Mouse (Mus musculus): ENCODE measurements around the gene Il10rb. TPM values are rescaled to one million over a fixed set of nuclear protein-coding genes. Genes with fewer than 3 reads are reported as not detected.
A peak's percentile ranks its signal among the peaks of the same experiment; 100 is the strongest.

Il10rb gene
- total RNA-seq, 2 experiments from 2014 or later: 8.9 to 9.2 TPM

- no peak for DNase-seq
Measured at GRCm38 (mm10) chr16:91452363-91452896, 46.5 kb downstream of the Il10rb start.

DNA sequence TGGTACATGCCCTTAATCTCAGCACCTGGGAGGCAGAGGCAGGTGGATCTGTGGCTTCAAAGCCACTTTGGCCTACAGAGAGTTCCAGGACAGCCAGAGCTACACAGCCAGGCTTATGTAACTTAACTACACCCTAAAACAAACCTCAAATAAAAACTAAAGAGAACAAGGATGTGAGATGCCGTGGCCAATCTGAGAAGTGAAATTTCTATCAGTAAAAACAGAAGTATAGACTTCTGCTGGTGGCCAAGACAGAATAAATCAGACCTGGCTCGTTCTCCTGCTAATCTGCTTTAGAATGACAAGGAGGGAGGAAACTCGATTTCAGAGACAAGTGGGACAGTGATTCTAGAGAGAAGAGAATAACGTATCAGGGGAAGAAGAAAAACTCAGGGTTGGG is 49.9 kb downstream of the Il10rb start:
- no peak for DNase-seq

DNA sequence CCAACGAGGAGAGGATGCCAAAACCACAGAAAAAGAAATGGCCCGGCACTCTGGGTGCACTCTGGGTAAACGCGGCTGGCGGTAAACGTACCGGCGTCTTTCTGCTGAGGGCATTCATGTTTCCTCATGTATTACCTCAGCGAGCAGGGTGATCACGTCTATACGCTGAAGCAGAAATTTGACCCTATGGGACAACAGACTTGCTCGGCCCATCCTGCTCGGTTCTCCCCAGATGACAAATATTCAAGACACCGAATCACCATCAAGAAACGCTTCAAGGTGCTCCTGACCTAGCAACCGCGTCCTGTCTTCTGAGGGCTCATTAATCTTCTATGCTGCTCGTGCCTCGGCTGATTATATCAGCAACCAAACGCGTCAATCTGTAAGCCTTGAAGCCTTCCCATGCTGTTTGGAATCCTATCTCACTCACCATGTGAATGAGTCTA is 52.4 kb downstream of the Il10rb start:
- DNase-seq: no peak

DNA sequence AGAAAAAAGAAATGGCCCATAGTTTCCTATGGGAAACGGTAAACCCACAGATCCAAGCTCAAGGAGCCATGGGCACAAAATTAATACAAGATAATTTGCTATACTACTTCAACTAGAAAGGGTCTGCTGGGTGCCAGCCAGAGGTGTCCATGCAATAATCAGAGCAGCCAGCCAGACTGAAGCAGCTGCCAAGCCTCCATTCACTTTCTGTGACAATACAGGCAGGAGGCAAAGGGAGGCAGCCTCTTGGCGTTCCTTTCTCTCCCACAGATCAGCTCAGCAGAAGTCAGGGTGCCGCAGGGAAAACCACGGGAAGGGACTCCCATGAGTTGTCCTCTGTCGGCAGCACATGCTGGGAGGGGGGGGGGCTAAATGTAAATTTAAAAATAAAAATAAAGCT is 53.0 kb downstream of the Il10rb start:
- no peak for DNase-seq

DNA sequence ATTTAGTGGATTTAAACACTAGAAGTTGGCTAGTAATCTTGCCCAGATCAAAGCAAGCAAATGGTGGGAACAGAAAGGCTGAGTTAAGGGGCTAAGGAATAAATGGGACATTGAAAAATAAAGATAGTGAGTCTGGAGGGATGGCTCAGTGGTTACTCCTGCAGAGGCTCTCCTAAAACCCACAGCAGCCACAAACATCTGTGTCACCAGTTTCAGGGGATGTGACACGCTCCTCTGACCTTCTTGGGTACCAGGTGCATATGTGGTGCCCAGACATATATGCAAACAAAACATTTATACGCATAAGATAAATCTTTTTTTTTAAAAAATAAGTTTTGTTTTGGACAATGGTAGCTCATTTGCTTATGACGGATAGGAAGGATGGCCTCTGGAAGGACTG is 53.4 kb downstream of the Il10rb start:
- no peak for DNase-seq

- DNase-seq: no peak
Measured at GRCm38 (mm10) chr16:91459841-91460370, 53.9 kb downstream of the Il10rb start.

GRCm38 (mm10) chr16:91461066-91461638 is 55.2 kb downstream of the Il10rb start:
- no peak for DNase-seq

DNA sequence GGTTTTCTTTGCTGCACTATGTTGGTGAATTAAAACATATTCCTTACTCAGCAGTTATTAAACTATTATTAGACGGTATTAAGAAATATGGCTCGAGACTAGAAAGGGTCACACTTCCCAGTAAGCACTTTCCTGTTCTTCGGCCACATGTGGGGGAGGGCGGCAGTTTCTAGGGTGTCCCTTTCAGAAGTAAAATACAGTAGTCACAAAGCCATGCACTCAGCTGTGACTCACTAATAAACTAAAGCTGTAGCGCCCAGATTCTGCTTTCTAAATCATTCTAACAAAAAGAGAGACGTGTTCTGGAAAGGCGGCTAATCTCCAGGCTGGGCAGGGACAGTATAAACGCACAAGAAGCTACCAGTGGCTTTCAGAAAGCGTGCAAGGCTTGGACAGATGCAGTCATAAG is 55.8 kb downstream of the Il10rb start:
- no peak for DNase-seq

DNA sequence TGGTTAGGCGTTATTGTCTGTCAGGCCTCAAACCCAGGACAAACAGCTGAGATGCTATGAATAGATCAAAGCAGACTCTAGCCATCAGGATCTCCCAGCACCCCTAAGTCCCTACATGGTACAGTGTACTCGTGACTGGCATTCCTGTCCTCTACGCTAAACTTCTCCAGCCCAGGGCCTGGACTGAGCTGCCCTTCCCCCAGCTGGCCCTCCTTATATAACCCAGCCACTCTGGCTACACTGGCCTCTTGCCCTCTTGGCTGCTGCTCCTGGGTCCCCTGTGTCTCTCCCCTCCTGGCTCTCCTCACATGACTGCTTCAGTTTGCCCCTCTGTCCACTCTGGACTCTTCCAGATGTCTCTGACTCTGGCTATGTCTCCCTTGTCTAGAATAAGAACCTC is 56.7 kb downstream of the Il10rb start:
- DNase-seq: no peak

- no peak for DNase-seq
Measured at GRCm38 (mm10) chr16:91463400-91463799, 57.4 kb downstream of the Il10rb start.

DNA sequence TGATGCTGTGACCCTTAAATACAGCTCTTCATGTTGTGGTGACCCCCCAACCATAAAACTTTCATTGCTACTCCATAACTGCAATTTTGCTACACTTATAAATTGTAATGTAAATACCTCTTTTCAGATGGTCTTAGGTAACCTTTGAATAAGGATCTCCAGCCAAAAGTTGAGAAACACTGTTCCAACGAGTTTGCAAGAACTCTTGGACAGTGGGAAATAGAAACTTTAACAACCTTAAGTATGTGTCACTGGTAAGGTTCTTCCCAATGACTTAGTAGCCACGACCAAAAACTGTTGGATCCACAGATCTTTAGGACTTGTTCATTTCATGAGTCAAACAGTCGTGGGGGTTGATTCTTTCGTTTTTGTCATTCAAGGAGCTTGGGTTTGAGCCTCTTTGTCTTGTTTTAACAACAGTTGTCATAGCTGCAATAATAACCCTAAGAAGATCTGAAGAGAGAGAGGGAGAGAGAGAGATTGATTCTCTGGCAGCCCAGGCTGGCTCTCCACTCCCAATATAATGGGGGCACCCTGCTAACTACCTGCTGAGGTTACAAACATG is 58.0 kb downstream of the Il10rb start:
- DNase-seq: no peak

DNA sequence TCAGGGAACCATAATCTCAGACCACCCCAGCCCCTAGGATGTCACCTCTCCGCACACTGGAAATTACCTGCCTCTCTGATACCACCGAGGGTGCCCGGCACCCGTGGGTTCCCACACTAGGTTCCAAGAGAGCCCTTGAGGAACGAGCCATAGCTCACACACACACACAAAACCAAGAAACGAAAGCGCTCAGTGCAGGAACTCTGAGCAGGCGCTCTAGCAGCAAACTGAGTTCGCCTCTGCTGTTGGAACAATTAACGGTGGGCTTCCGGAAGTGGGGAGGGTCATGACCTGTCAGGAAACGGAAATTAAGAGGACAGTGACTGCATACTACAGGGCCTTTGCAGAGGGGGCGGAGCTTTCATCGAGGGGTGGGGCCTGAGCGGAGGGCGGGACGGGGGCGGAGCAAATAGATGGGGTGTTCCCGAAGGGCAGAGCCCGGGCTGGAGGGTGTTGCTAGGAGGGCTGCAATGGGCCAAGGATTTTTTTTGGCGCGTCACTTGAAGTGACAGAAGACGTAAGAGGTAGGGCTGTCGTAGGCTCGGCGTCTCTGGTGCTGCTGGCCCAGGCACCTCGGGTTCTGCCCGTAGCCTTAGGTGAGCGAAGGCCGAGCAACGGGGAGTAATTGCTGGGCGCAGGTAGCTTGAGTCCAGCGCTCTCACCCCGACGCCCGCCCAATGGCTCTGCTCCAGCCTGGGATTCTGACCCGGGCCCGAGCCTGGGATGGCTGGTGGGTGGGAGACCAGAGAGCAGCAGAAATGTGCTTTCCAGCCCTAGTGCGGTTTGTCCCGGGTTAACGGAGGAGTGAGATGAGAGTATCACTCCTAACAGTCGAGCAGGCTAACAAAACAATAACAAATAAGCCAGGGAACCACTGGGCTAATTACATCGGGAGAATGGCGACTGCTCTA is 58.9 kb downstream of the Il10rb start:
- DNase-seq: peak; percentile 80 to 82

DNA sequence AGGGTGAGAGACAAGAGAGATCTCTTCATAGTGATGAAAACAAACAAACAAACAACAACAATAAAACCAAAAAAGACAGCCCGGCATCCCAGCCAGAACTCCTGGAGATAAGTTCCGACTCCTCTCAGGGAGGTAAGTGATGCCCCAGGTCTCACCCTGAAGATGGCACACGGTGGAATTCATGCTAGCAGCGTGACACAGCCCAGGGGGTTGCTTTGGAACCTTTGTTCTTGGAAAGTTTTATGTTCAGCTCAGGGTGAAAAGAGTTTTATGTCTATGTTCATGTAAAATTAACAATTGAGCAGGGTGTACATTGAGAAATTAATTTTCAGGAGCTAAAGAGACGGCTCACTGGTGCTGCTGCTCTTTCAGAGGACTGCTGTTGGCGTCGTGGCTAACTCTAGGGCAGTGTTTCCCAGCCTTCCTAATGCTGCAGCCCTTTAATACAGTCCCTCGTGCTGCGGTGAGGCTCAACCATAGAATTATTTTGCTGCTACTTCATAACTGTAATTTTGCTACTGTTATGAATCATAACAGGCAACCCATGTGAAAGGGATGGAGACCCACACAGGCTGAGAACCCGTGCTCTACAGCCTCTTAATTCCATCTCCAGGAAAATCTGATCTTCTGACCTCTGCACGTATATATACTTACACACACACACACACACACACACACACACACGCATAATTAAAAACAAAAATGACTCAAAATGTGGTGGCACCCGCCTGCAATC is 59.7 kb downstream of the Il10rb start:
- no peak for DNase-seq

GRCm38 (mm10) chr16:91466566-91466965 is 60.6 kb downstream of the Il10rb start:
- no peak for DNase-seq

DNA sequence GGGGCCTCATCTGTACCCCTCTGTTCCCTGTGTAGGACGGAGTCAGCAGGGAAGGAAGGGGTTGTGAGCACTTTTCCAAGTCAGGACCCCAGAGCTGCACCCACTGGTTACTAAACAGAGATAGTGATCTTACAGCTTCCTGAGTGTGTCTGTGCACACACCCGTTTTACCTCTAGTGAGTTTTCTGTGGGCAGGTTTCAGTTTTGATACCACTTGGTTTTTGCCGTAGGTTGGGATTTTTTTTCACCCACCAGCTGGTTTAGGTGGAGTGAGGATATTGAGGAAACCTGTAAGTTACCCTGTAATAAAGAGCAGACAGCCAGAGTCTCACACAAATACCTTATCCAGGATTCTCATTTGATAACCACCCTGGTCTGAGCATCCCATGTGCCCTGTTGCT is 64.5 kb downstream of the Il10rb start:
- no peak for DNase-seq

GRCm38 (mm10) chr16:91471481-91471880 is 65.5 kb downstream of the Il10rb start:
- DNase-seq: no peak

Other genes starting within 250 kb of the Il10rb start
- 10 to 100 TPM; 29.1 to 33.7 TPM for gene Olig2, start 180.7 kb upstream of the Il10rb start, total RNA-seq (2021)
- 100 to 1,000 TPM; 128 to 134 TPM for gene Olig1, start 136.4 kb upstream of the Il10rb start, total RNA-seq (2021)
- gene Ifnar2, start 33.4 kb upstream of the Il10rb start, total RNA-seq (2021): 10 to 100 TPM; 20.6 to 23.0 TPM
- gene Gm21970, start 14.4 kb upstream of the Il10rb start, total RNA-seq (2021): not detected
- 10 to 100 TPM; 45.9 to 51.7 TPM for gene Ifnar1, start 79.1 kb downstream of the Il10rb start, total RNA-seq (2021)
- 10 to 100 TPM; 52.4 to 57.2 TPM for gene Ifngr2, start 140.9 kb downstream of the Il10rb start, total RNA-seq (2021)
- 100 to 1,000 TPM; 115 to 124 TPM for gene Tmem50b, start 191.6 kb downstream of the Il10rb start, total RNA-seq (2021)
- 10 to 100 TPM; 10.3 to 10.8 TPM for gene Dnajc28, start 212.9 kb downstream of the Il10rb start, total RNA-seq (2021)
- gene Gart, start 240.8 kb downstream of the Il10rb start, total RNA-seq (2021): 10 to 100 TPM; 44.4 to 46.0 TPM
- 100 to 1,000 TPM; 241 to 252 TPM for gene Son, start 241.3 kb downstream of the Il10rb start, total RNA-seq (2021)